Mouse (Mus musculus) liver, postnatal 0 days (tissue): ENCODE results near the gene Nxnl1. TPM values are rescaled to one million over a fixed set of nuclear protein-coding genes. Genes with fewer than 3 reads are reported as not detected.
A peak's percentile ranks its signal among the peaks of the same experiment; 100 is the strongest.
"Not testable (repeated sequence)": the region's sequence is repeated elsewhere in the genome, so short reads cannot be mapped to it uniquely, and the experiment has no call there.

Source experiments
- ATAC-seq: fragments of 200-750 bp; cut with Nextera tagmentation; 2 replicates; pipeline ENCODE4 v1.8.0; 2017; ENCODE audit warnings: mild to moderate bottlenecking, moderate library complexity
- DNase-seq: peaks from one replicate; pipeline ENCODE4 v3.0.0-alpha.2; 2016
- H3K27ac ChIP-seq: fragments of 300-500 bp; sonication (generic); 2 replicates; pipeline ENCODE4 v1.5.1; 2014; ENCODE audit warnings: antibody characterized with exemption, moderate library complexity, mild to moderate bottlenecking, low read depth
- H3K27me3 ChIP-seq: fragments of 300-500 bp; sonication (generic); 2 replicates; pipeline ENCODE4 v1.6.1; 2014; ENCODE audit warnings: low read length, control low read depth, mixed read lengths; ENCODE audit not compliant: insufficient read depth
- H3K36me3 ChIP-seq: fragments of 300-500 bp; sonication (generic); replicated peaks from 2 replicates; pipeline ENCODE4 v1.6.1; 2014; ENCODE audit warnings: mild to moderate bottlenecking, control low read depth, low read length, moderate library complexity, mixed read lengths; ENCODE audit not compliant: insufficient read depth
- H3K4me1 ChIP-seq: fragments of 300-500 bp; sonication (generic); 2 replicates; pipeline ENCODE4 v1.6.1; 2014; ENCODE audit warnings: antibody characterized with exemption, mild to moderate bottlenecking, control low read depth; ENCODE audit not compliant: insufficient read depth
- H3K4me2 ChIP-seq: fragments of 300-500 bp; sonication (generic); 2 replicates; pipeline ENCODE4 v1.6.1; 2014; ENCODE audit warnings: low read depth, mild to moderate bottlenecking, low read length, moderate library complexity, mixed read lengths
- H3K4me3 ChIP-seq: fragments of 300-500 bp; sonication (generic); 2 replicates; pipeline ENCODE4 v1.5.1; 2014; ENCODE audit warnings: low read depth, low read length
- H3K9ac ChIP-seq: fragments of 300-500 bp; sonication (generic); replicated peaks from 2 replicates; pipeline ENCODE4 v1.6.1; 2014; ENCODE audit warnings: mild to moderate bottlenecking, moderate library complexity
- H3K9me3 ChIP-seq: fragments of 300-500 bp; sonication (generic); 2 replicates; pipeline ENCODE4 v1.6.1; 2016; ENCODE audit warnings: mild to moderate bottlenecking, control low read depth, low read length, mixed read lengths
- CTCF ChIP-seq: sonication (generic); IDR thresholded peaks from 2 replicates; pipeline ENCODE4 v1.5.1; 2016; ENCODE audit warnings: antibody characterized with exemption, low read depth
- EP300 ChIP-seq: IDR thresholded peaks from 2 replicates; pipeline ENCODE4 v1.6.1; 2016; ENCODE audit warnings: antibody characterized with exemption, low read depth, mild to moderate bottlenecking
- WGBS: fragments of 180-500 bp; shearing (Covaris S2); extraction: QIAGEN DNeasy Blood & Tissue Kit; methylation state at CpG from one replicate; pipeline ENCODE4 v1.1.7; 2014; ENCODE audit not compliant: insufficient replicate concordance; 5-methylcytosine and 5-hydroxymethylcytosine counted together
- polyA plus RNA-seq: library from polyadenylated mRNA; unstranded; fragments of >200 nt; fragmentation: Nextera tagmentation; extraction: Ambion mirVana; gene quantifications from 2 replicates; pipeline ENCODE4 v1.2.1, GENCODE M21; 2015

Gene Nxnl1
- polyA plus RNA-seq, 1 experiment from 2014 or later, result 0.08 TPM

DNA sequence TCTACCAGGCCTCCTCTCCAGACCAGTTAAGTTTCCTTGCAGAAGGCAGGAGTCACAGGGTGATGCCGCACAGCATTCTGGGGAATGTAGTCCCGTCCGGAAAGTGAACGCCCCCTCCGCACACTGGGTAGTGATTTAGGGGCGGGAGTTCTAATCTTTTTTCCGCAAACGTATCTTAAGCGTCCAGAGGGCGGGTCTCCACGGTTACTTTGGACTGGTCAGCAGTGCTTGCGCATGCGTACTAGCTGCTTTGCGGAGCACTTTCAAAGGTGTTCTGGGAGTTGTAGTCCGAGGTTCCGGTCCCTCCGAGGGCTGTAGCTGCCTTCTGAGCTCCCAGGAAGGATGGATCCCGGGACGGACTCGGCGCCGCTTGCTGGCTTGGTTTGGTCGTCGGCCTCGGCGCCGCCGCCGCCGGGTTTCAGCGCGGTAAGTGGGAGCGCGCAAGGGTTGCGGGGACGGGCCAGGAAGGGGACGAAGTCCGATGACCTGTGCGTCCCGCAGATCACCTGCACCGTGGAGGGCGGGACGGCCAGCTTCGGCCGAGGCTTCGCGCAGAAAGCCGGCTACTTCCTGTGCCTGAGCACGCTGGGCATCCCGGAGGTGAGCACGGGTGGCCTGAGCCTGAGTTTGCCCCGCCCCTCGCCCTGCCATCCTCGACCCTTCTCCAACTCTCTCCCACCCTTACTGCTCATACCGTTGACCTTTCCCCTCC lies 23.6 kb downstream of the Nxnl1 start, which contains the start of gene Mvb12a:
Mvb12a (plus strand) TSS at position 291 of the 712 bp plus-strand sequence.
- peak within 1 kb of the TSS; percentile 68 for H3K4me3 ChIP-seq
- WGBS, result under 1% methylated on average over 55 of the region's 55 CpGs
- no peaks in the 10 kb centered on the region for H3K27me3 ChIP-seq
- peak within 1 kb of the TSS; percentile 76 for H3K4me2 ChIP-seq
- peak within 1 kb of the TSS; percentile 85 for H3K27ac ChIP-seq
- DNase-seq, result peak; percentile 93
- no peaks in the 10 kb centered on the region for H3K9me3 ChIP-seq
- H3K9ac ChIP-seq, result peak within 1 kb of the TSS; percentile 66
- TF ChIP-seq CTCF, result no peak
- TF ChIP-seq EP300, result no peak
- peak; percentile 94 for ATAC-seq
- peaks cover 11% of the 10 kb centered on the region for H3K36me3 ChIP-seq
- peaks cover 18% of the 10 kb centered on the region for H3K4me1 ChIP-seq

DNA sequence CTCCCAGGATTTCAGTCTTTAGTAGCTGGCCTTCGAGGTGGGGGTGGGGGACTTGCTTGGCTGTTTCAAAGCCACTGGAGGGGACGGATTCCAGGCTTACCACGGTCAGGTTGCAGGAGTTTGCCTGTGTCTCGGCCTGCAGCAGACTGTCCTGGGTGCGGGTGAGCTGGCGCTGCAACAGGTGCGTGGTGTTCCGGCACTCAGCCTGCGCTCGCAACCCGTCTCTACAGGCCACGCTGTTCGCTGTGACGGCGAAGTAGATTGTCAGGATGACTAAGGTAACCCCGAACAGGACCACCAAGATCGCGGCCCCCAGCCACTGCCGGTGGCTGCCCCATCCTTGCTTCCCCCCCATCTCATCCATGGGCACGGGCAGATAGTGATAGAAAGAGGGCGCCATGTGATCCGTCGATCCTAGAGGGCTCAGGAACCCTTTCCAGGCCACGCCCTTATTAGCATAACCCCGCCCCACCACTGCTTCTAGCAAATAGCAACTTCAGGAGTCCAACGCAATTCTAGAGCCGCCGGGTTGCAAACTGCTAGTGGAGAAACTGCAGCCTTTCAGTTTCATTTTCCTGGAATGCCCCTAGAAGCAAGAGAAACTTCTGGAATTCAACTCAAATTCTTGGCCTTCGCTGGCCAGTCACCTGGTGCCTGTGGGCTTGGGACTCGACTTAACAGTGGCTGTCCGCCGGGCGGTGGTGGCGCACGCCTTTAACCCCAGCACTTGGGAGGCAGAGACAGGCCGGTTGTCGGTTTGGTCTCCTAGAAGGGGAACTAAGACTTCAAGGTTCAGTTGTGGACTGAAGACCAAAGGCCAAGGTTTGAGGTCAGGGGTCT lies 29.2 kb downstream of the Nxnl1 start, which contains the start of gene Bst2:
Bst2 (minus strand) TSS at position 429 of the 840 bp plus-strand sequence.
- H3K4me1 ChIP-seq, result peaks cover 30% of the 10 kb centered on the region
- TF ChIP-seq CTCF (peak; percentile 42), EP300 (peak; percentile 27; the same call in 1 of the 2 replicates)
- H3K27ac ChIP-seq, result peak within 1 kb of the TSS; percentile 91
- under 1% methylated on average over 37 of the region's 37 CpGs for WGBS
- H3K4me3 ChIP-seq, result peak within 1 kb of the TSS; percentile 66
- no peaks in the 10 kb centered on the region for H3K36me3 ChIP-seq
- peak within 1 kb of the TSS; percentile 80 for H3K4me2 ChIP-seq
- H3K9me3 ChIP-seq, result no peaks in the 10 kb centered on the region
- DNase-seq (peak; percentile 95), ATAC-seq (peak; percentile 94)
- peak within 1 kb of the TSS; percentile 83 for H3K9ac ChIP-seq
- no peaks in the 10 kb centered on the region for H3K27me3 ChIP-seq

DNA sequence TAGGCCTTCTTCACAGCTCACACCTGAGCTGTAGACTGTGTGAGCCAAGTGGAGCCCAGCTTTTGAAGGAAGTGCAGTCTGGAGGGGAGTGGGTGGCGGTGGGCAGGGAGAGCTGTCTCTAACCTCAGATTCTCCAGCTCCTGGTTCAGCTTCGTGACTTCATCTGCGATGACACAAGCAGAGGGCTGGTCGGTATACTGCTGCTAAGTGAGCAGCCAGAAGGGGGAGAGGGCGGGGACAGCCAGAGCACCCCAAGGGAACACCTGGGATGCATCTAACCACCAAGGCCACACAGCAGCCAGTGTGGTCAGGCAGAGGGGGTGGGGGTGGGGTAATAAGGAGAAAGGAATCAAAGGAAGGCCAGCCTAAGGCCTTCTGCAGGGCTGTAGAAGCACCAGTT lies 30.7 kb downstream of the Nxnl1 start:
- Histone ChIP-seq H3K9ac (peak overlapping the region; percentile 83), H3K9me3 (no peaks in the 10 kb centered on the region), H3K27me3 (no peaks in the 10 kb centered on the region), H3K4me1 (peaks cover 30% of the 10 kb centered on the region), H3K4me3 (peak overlapping the region; percentile 66), H3K36me3 (no peaks in the 10 kb centered on the region), H3K27ac (no peak overlapping the region), H3K4me2 (peak overlapping the region; percentile 80)
- WGBS, result 53% methylated on average over 5 of the region's 5 CpGs
- 0 out of 2 replicates have a peak, but pooled peaks have one; percentile 13 for TF ChIP-seq CTCF
- no peak for TF ChIP-seq EP300
- ATAC-seq (no peak), DNase-seq (no peak)

DNA sequence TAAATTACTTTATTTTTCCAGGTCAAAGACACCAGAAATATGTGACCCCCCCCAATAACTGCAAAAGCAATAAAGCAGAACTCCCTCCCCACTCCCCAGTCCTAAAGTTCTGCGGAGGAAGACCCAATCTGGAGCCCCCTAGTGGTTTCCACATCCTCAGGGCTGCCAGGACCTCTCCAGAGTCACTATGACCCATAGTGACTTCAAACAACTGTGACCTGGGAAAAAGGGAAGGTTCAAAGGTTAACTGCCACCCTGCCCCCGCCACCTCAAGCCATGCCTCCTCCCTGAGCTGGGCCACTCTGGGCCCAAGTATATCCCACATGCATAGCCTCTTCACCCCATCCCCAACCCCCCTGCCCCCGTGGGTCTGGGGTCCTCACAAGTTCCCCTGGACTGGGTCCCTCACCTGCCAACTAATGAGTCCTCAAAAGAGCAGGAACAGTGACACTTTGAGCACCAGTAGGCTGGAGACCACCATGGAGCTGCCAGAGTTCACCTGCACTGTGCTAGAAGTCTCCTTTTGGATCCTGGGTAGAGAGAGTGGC lies 32.1 kb downstream of the Nxnl1 start:
- no peak for ATAC-seq

DNA sequence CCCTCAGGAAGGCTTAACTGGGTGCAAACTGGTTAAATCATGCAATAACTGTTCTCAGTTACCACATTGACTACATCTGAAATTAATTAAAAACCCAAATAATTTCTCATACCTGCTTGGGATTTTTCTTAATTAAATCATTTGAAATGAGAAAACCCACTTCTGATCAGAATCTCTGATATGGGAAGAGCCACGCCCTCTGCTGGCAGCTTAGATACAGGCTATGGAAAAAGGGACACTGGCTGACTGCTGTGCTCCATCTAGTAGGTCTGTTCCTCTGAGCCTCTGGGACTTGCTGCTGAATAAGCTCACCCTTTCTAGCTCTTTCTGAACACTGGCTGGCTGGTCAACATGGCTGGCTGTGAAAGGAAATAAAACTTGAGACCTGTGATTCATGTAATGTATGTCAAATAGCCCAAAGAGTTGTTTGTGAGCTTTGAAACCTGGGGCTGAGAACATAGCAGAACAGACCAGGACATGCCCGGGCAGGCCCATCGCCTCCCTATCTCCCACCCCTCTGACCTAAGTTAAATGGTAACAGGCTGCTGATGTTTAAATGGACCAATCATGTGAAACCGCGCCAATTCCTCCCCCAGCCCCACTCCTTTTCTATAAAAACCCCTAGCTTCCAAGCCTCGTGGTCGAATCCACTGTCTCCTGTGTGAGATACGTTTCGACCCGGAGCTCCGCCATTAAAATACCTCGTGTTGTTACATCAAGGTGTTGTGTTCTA lies 35.5 kb downstream of the Nxnl1 start:
- H3K9ac ChIP-seq, DNase-seq, H3K4me2 ChIP-seq, H3K9me3 ChIP-seq, ATAC-seq, H3K4me3 ChIP-seq, H3K27ac ChIP-seq, H3K27me3 ChIP-seq, H3K36me3 ChIP-seq: not testable (repeated sequence)
- TF ChIP-seq CTCF, result peak; percentile 58
- peaks cover 12% of the 10 kb centered on the region for H3K4me1 ChIP-seq
- WGBS, result 62% methylated on average over 3 of the region's 12 CpGs

More for the DNA sequence above, 32.1 kb downstream of the Nxnl1 start:
- H3K9ac ChIP-seq, result no peak overlapping the region
- WGBS, result 43% methylated on average over 3 of the region's 3 CpGs
- TF ChIP-seq CTCF (peak; percentile 31), EP300 (no peak)
- H3K36me3 ChIP-seq, result no peaks in the 10 kb centered on the region
- no peak overlapping the region for H3K4me2 ChIP-seq
- no peaks in the 10 kb centered on the region for H3K27me3 ChIP-seq
- H3K27ac ChIP-seq, result no peak overlapping the region
- DNase-seq, result no peak
- peaks cover 30% of the 10 kb centered on the region for H3K4me1 ChIP-seq
- no peaks in the 10 kb centered on the region for H3K9me3 ChIP-seq
- H3K4me3 ChIP-seq, result no peak overlapping the region
